Comparison of ENCODE assay signal across 8 mouse cellular contexts in genomic region chr4:137963431-137963830, GRCm38 (mm10).
"Had no signal": no experiment of that assay in that cellular context is flagged by ENCODE, and none has a peak within 500 bp of the region (broad histone marks: within the 10 kb centered on the region; RNA-seq: fewer than 3 reads in every experiment).

No protein-coding gene starts in this region.

- H3K4me3 ChIP-seq: neural tube, embryonic 15.5 days; stomach, embryonic 15.5 days had no signal

- H3K4me2 ChIP-seq: neural tube, embryonic 15.5 days; stomach, embryonic 15.5 days had no signal

- H3K27me3 ChIP-seq: neural tube, embryonic 15.5 days; stomach, embryonic 15.5 days had no signal

- H3K27ac ChIP-seq: neural tube, embryonic 15.5 days; stomach, embryonic 15.5 days; stomach, postnatal 0 days had no signal

- DNase-seq: retina, postnatal 1 day; right cerebral cortex, postnatal 14 days; right cerebral cortex, postnatal 25 days; spleen, adult 18-20 months; thymus, postnatal 25 days had no signal

- H3K9ac ChIP-seq: neural tube, embryonic 15.5 days; stomach, embryonic 15.5 days had no signal

- H3K9me3 ChIP-seq: neural tube, embryonic 15.5 days; stomach, embryonic 15.5 days had no signal
